Mouse (Mus musculus) MEL (cell line): ENCODE measurements at regions not wholly inside any gene's neighbourhood (a gene's known extent, or its start where the extent isn't known, plus 50 kb on each side); places are given as distances from the start of the nearest gene placed in this dataset.

Experiments used
- BHLHE40 ChIP-seq: IDR thresholded peaks from 2 replicates; pipeline ENCODE4 v1.6.1; 2012; ENCODE audit warnings: low read depth, mild to moderate bottlenecking, inconsistent platforms, low read length, improper control_type of control experiment, borderline replicate concordance
- GATA1 ChIP-seq: IDR thresholded peaks from 2 replicates; pipeline ENCODE4 v1.6.1; 2011; ENCODE audit warnings: low read depth, low read length, improper control_type of control experiment
- MAX ChIP-seq: IDR thresholded peaks from 2 replicates; pipeline ENCODE4 v1.6.1; 2011; ENCODE audit warnings: low read length, improper control_type of control experiment
- POLR2A ChIP-seq, 2 experiments: IDR thresholded peaks; 2 replicates each; pipeline ENCODE4 v1.6.1; 2011 to 2012; ENCODE audit warnings: low read length in 2 of 2, mild to moderate bottlenecking in 2 of 2, control low read depth in 1 of 2, improper control_type of control experiment in 1 of 2, low read depth in 1 of 2, moderate library complexity in 1 of 2; ENCODE audit not compliant: control insufficient read depth in 1 of 2, insufficient read depth in 1 of 2, poor library complexity in 1 of 2
- POLR2AphosphoS2 ChIP-seq: IDR thresholded peaks from 2 replicates; pipeline ENCODE4 v1.6.1; 2011; ENCODE audit warnings: low read length, improper control_type of control experiment
- USF1 ChIP-seq: IDR thresholded peaks from 2 replicates; pipeline ENCODE4 v1.6.1; 2014; ENCODE audit warnings: low read depth, mild to moderate bottlenecking, inconsistent platforms, low read length, improper control_type of control experiment, moderate library complexity

DNA sequence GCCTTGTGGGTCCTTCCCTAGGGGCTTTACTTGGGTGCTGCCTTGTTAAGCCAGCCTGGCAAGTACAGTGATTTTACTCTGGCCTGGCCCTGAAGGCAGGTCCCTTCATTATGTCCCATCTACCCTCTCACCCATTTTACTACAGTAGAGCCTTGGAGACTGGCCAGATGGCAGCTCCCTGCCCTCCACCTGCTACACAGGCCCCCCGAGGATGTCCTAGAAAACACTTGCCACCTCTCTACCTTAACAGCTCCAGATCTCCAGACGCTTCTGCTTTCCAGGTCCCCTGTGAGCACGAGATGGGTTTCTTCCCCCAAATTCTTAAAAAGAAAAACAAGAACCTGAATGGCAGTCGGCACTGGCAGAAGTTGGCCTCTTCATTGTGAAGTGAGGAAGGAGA is 131.2 kb downstream of the Sec61b start:
- TF ChIP-seq BHLHE40 (no peak), POLR2A (IDR thresholded peaks at IDR 0.05; ENCODE audit: control insufficient read depth in 1 of 2, insufficient read depth in 1 of 2, low read depth in 1 of 2, low read length in 2 of 2, poor library complexity in 1 of 2) (no peak), GATA1 (no peak), MAX (no peak), USF1 (no peak), POLR2AphosphoS2 (no peak)
